Mouse (Mus musculus): Measurements from ENCODE around the gene Grip1. TPM values are rescaled to one million over a fixed set of nuclear protein-coding genes. Genes with fewer than 3 reads are reported as not detected.
"Not testable (repeated sequence)": the region's sequence is repeated elsewhere in the genome, so short reads cannot be mapped to it uniquely, and the experiment has no call there.

Grip1 gene
- polyA plus RNA-seq, 1 experiment from 2014 or later: 4.7 TPM

GRCm38 (mm10) chr10:120095716-120096115, 642.1 kb downstream of the Grip1 start:
- ATAC-seq (ENCODE audit: insufficient number of reproducible peaks, insufficient read depth, low FRiP score, low TSS enrichment, low read depth): no peak
- Histone ChIP-seq H3K9me3 (0 out of 2 replicates have a peak, but pooled peaks cover 3% of the 10 kb centered on the region), H3K4me2 (no peak overlapping the region), H3K4me1 (no peaks in the 10 kb centered on the region), H3K27me3 (no peaks in the 10 kb centered on the region), H3K4me3 (no peak overlapping the region), H3K27ac (no peak overlapping the region), H3K9ac (no peak overlapping the region), H3K36me3 (peaks cover 81% of the 10 kb centered on the region)
- 92% methylated on average over 5 of the region's 5 CpGs for WGBS

- Histone ChIP-seq H3K9ac (no peak overlapping the region), H3K4me1 (no peaks in the 10 kb centered on the region), H3K36me3 (peaks cover 72% of the 10 kb centered on the region), H3K4me3 (no peak overlapping the region), H3K27me3 (no peaks in the 10 kb centered on the region), H3K27ac (no peak overlapping the region), H3K4me2 (no peak overlapping the region), H3K9me3 (0 out of 2 replicates have a peak, but pooled peaks cover 3% of the 10 kb centered on the region)
- WGBS: 87% methylated on average over 5 of the region's 5 CpGs
- no peak for ATAC-seq (ENCODE audit: insufficient number of reproducible peaks, insufficient read depth, low FRiP score, low TSS enrichment, low read depth)
Observed at GRCm38 (mm10) chr10:120097564-120097963, 643.9 kb downstream of the Grip1 start.

DNA sequence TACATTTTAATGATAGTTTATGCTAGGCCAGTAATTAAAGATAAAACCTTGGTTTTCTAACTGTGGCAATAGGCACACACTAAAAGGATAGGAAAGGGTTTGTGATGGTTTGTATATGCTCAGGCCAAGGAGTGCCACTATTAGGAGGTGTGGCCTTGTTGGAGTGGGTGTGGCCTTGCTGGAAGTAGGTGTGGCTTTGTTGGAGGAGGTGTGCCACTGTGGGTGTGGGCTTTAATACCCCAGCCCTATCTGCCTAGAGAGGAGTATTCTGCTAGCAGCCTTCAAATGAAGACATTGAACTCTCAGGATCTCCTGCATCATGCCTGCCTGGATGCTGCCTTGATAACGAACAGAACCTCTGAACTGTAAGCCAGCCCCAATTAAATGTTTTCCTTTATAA, 647.2 kb downstream of the Grip1 start:
- WGBS: 91% methylated on average over 1 of the region's 1 CpGs
- Histone ChIP-seq H3K9me3 (no peaks in the 10 kb centered on the region), H3K27me3 (no peaks in the 10 kb centered on the region), H3K4me2 (no peak overlapping the region), H3K9ac (no peak overlapping the region), H3K27ac (no peak overlapping the region), H3K4me3 (no peak overlapping the region), H3K4me1 (peaks cover 4% of the 10 kb centered on the region; the same call in 1 of the 2 replicates), H3K36me3 (peaks cover 66% of the 10 kb centered on the region)
- no peak for ATAC-seq (ENCODE audit: insufficient number of reproducible peaks, insufficient read depth, low FRiP score, low TSS enrichment, low read depth)

GRCm38 (mm10) chr10:120111691-120112319, 658.2 kb downstream of the Grip1 start:
- WGBS: 74% methylated on average over 3 of the region's 3 CpGs
- Histone ChIP-seq H3K9me3 (no peaks in the 10 kb centered on the region), H3K27ac (no peak overlapping the region), H3K4me1 (peaks cover 7% of the 10 kb centered on the region), H3K4me2 (peak overlapping the region; percentile 79), H3K36me3 (peaks cover 21% of the 10 kb centered on the region), H3K9ac (peak overlapping the region; percentile 82), H3K27me3 (no peaks in the 10 kb centered on the region), H3K4me3 (peak overlapping the region; percentile 68)
- ATAC-seq (ENCODE audit: insufficient number of reproducible peaks, insufficient read depth, low FRiP score, low TSS enrichment, low read depth): no peak

DNA sequence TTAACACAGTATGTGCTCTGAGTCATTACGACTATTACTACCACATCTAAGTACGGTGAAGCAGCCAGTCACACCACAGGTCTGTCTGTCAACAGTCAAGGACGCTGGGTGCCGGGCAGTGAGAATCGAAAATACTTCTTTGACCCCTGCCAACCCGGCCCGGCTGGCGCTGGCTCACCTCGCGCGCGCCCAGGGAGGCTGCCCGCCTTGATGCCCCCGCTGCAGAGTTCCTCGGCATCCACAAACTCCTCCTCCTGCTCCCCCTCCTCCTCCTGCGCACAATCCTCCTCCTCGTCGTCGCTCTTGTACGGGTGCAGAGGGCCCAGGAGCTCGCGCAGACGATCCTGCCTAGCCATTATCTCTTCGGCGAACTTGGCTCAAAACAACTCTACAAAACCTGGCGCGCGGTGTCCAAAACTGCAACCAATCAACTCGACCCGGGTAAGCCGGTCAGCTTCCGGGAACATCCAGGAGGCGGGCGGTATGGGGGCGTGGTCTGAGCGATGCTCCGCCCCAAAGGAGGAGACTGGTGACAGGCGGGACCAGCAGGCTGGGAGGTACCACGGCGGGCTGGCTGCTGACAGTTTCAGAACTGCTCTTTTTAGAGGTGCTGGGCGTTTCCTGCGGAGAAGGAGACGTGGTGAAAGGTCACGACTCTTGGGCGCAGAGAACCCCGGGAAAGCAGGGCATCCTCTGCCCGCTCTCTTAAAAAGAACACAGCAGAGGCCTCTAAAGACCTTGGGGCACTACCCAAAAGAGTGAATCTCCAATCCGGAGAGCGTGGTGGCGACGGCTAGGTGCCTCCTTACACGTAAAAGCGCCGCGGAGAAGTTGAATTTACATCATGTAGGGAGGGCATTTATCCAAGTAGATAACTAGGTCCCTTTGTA, 659.1 kb downstream of the Grip1 start, which contains the start of gene Helb:
Gene Helb (minus strand): TSS at position 481 of the 890 bp plus-strand sequence.
- peak; percentile 95 for ATAC-seq (ENCODE audit: insufficient number of reproducible peaks, insufficient read depth, low FRiP score, low TSS enrichment, low read depth)
- WGBS: under 1% methylated on average over 55 of the region's 55 CpGs

DNA sequence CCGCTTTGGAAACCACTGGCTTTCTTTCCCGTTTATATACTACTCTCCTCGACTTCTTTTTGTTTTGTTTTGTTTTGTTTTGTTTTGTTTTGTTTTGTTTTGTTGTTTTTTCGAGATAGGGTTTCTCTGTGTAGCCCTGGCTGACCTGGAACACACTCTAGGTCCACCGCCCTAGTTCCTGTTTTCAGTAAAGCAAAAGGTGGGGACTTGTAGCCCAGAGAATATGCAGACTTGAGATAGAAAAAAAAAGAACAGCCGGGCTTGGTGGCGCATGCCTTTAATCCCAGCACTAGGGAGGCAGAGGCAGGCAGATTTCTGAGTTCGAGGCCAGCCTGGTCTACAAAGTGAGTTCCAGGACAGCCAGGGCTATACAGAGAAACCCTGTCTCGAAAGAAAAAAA, 659.9 kb downstream of the Grip1 start:
- ATAC-seq (ENCODE audit: insufficient number of reproducible peaks, insufficient read depth, low FRiP score, low TSS enrichment, low read depth): not testable (repeated sequence)

More for the DNA sequence above, 659.1 kb downstream of the Grip1 start, which contains the start of gene Helb:
- Histone ChIP-seq H3K4me3 (peak within 1 kb of the TSS; percentile 68), H3K4me1 (peaks cover 7% of the 10 kb centered on the region), H3K27ac (peak within 1 kb of the TSS; percentile 82), H3K9ac (peak within 1 kb of the TSS; percentile 82), H3K27me3 (no peaks in the 10 kb centered on the region), H3K9me3 (no peaks in the 10 kb centered on the region), H3K4me2 (peak within 1 kb of the TSS; percentile 79), H3K36me3 (peaks cover 13% of the 10 kb centered on the region)

DNA sequence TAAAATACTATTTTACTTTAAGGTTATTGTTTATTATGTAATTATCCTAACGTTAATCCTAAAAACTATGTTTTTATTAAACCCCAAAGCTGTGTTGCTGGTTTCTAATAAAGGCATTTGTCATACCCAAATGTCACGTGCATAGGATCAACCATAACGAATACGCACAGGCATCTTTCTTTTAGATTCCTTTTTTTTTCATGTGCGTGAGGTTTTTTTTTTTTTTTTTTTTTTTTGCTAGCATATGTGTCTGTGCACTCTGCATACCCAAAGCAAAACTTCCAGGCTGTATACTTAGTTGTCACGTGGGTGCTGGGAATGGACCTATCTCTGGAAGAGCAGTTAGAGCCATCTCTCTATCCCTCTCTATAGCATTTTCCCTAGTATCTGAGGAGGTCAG, 660.4 kb downstream of the Grip1 start:
- ATAC-seq (ENCODE audit: insufficient number of reproducible peaks, insufficient read depth, low FRiP score, low TSS enrichment, low read depth): no peak
- H3K27me3 ChIP-seq: no peaks in the 10 kb centered on the region
- H3K27ac ChIP-seq: no peak overlapping the region
- no peak overlapping the region for H3K9ac ChIP-seq
- H3K9me3 ChIP-seq: no peaks in the 10 kb centered on the region
- H3K4me3 ChIP-seq: no peak overlapping the region
- H3K4me2 ChIP-seq: no peak overlapping the region
- H3K36me3 ChIP-seq: 0 out of 2 replicates have a peak, but pooled peaks cover 3% of the 10 kb centered on the region
- H3K4me1 ChIP-seq: peaks cover 7% of the 10 kb centered on the region
- 70% methylated on average over 6 of the region's 6 CpGs for WGBS

More for the DNA sequence above, 659.9 kb downstream of the Grip1 start:
- H3K4me2 ChIP-seq: peak overlapping the region; percentile 79
- H3K4me3 ChIP-seq: peak overlapping the region; percentile 68
- WGBS: 70% methylated on average over 9 of the region's 9 CpGs
- H3K4me1 ChIP-seq, H3K9me3 ChIP-seq, H3K27ac ChIP-seq, H3K27me3 ChIP-seq, H3K36me3 ChIP-seq: not testable (repeated sequence)
- peak overlapping the region; percentile 82; the same call in 1 of the 2 replicates for H3K9ac ChIP-seq

DNA sequence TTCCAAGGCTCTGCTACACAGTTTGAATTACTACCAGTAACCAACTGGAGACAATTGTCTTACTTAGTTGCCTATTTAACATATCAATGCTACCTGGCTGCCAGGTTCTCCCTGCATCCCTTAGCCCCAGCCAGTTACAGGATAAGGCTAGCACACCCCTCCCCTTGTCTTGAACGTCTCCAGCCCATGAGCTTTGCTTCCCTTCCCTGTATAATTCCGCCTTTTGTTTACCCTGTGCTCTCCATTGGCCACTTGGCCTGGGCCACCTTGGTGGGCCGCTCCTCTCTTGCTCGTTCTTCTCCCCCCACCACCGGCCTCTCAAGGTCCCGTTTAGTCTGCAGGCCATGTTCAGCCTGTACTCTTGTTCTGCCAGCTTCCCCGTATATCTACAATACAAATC, 660.9 kb downstream of the Grip1 start:
- H3K9me3 ChIP-seq: no peaks in the 10 kb centered on the region
- H3K4me2 ChIP-seq: no peak overlapping the region
- 46% methylated on average over 7 of the region's 7 CpGs for WGBS
- H3K4me1 ChIP-seq: peaks cover 7% of the 10 kb centered on the region
- H3K4me3 ChIP-seq: no peak overlapping the region
- 0 out of 2 replicates have a peak, but pooled peaks cover 3% of the 10 kb centered on the region for H3K36me3 ChIP-seq
- H3K27me3 ChIP-seq: no peaks in the 10 kb centered on the region
- ATAC-seq (ENCODE audit: insufficient number of reproducible peaks, insufficient read depth, low FRiP score, low TSS enrichment, low read depth): no peak
- H3K9ac ChIP-seq: no peak overlapping the region
- no peak overlapping the region for H3K27ac ChIP-seq

- ATAC-seq (ENCODE audit: insufficient number of reproducible peaks, insufficient read depth, low FRiP score, low TSS enrichment, low read depth): no peak
- H3K36me3 ChIP-seq: 0 out of 2 replicates have a peak, but pooled peaks cover 3% of the 10 kb centered on the region
- no peaks in the 10 kb centered on the region for H3K9me3 ChIP-seq
- 95% methylated on average over 1 of the region's 1 CpGs for WGBS
- H3K4me1 ChIP-seq: peaks cover 7% of the 10 kb centered on the region
- no peak overlapping the region for H3K27ac ChIP-seq
- H3K4me2 ChIP-seq: no peak overlapping the region
- H3K27me3 ChIP-seq: no peaks in the 10 kb centered on the region
- H3K4me3 ChIP-seq: no peak overlapping the region
- H3K9ac ChIP-seq: no peak overlapping the region
Observed at GRCm38 (mm10) chr10:120115249-120115648, 661.6 kb downstream of the Grip1 start.

DNA sequence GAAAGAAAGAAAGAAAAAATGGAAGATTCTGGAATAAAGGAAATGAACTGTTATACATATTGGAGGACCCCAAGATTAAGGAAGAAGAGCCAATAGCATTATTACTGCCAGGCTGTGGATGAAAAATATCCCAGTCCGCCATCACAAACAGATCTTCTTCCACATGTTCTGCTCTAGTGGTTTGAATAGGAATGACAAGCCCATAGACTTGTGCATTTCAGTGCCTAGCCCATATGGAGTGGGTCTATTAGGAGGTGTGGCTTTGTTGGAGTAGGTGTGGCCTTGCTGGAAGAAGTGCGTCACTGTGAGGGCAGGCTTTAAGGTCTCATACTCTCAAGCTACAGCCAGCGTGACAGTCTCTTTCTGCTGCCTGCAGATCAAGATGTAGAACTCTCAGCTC, 670.1 kb downstream of the Grip1 start:
- H3K4me2 ChIP-seq: no peak overlapping the region
- no peak for ATAC-seq (ENCODE audit: insufficient number of reproducible peaks, insufficient read depth, low FRiP score, low TSS enrichment, low read depth)
- WGBS: 86% methylated on average over 3 of the region's 3 CpGs

GRCm38 (mm10) chr10:120124801-120125464, 671.3 kb downstream of the Grip1 start:
- Histone ChIP-seq H3K4me1 (no peaks in the 10 kb centered on the region), H3K27ac (no peak overlapping the region), H3K4me2 (no peak overlapping the region), H3K9me3 (no peaks in the 10 kb centered on the region), H3K9ac (no peak overlapping the region), H3K36me3 (no peaks in the 10 kb centered on the region), H3K4me3 (no peak overlapping the region), H3K27me3 (peaks cover 5% of the 10 kb centered on the region; the same call in 1 of the 2 replicates)
- ATAC-seq (ENCODE audit: insufficient number of reproducible peaks, insufficient read depth, low FRiP score, low TSS enrichment, low read depth): no peak
- 51% methylated on average over 7 of the region's 7 CpGs for WGBS

More for the DNA sequence above, 670.1 kb downstream of the Grip1 start:
- no peaks in the 10 kb centered on the region for H3K4me1 ChIP-seq
- H3K9me3 ChIP-seq: no peaks in the 10 kb centered on the region
- no peak overlapping the region for H3K4me3 ChIP-seq
- no peak overlapping the region for H3K27ac ChIP-seq
- no peak overlapping the region for H3K9ac ChIP-seq
- H3K36me3 ChIP-seq: no peaks in the 10 kb centered on the region
- H3K27me3 ChIP-seq: peaks cover under 1% of the 10 kb centered on the region; the same call in 1 of the 2 replicates
